Mouse (Mus musculus): ENCODE results near the gene Schip1. TPM values are rescaled to one million over a fixed set of nuclear protein-coding genes. Genes with fewer than 3 reads are reported as not detected.

The Schip1 gene
- total and polyA plus RNA-seq, 2 experiments from 2014 or later, result 108 to 157 TPM

DNA sequence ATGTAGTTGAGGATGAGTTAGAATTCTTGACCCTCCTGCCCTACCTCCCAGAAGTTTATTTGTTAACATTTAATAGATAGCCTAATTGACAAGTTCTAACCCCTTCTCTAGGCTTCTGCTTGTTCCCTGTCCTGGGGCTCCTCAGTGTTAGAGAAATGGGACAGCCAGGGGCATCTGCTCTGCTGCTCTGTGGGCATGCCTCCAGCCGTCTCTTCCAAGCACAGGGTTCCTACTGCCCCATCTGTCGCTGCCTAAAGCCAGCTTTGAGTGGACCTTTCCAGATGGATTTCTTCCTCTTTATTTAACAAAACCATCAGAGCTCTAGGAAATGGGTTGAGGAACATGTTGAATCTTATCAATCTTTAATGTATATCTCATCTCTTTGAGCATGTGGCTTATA is 357.2 kb downstream of the Schip1 start:
- Histone ChIP-seq H3K4me2 (ENCODE audit: low read depth, low read length, poor library complexity, severe bottlenecking) (no peak overlapping the region), H3K9me3 (ENCODE audit: low read length) (no peaks in the 10 kb centered on the region), H3K36me3 (ENCODE audit: insufficient read depth, low read length) (no peaks in the 10 kb centered on the region), H3K27me3 (ENCODE audit: insufficient read depth, low read length) (no peaks in the 10 kb centered on the region), H3K27ac (ENCODE audit: low read depth, low read length) (no peak overlapping the region), H3K4me1 (ENCODE audit: insufficient read depth, low read length) (no peaks in the 10 kb centered on the region), H3K9ac (replicated peaks; ENCODE audit: low read length, poor library complexity, severe bottlenecking) (no peak overlapping the region), H3K4me3 (ENCODE audit: low read depth, low read length) (no peak overlapping the region)
- no peak for ATAC-seq (ENCODE audit: low FRiP score)
- peak; percentile 60 for DNase-seq (ENCODE audit: low spot score)
- WGBS, result 92% methylated on average over 2 of the region's 2 CpGs
- no peak for TF ChIP-seq CTCF (IDR thresholded peaks at IDR 0.05)

DNA sequence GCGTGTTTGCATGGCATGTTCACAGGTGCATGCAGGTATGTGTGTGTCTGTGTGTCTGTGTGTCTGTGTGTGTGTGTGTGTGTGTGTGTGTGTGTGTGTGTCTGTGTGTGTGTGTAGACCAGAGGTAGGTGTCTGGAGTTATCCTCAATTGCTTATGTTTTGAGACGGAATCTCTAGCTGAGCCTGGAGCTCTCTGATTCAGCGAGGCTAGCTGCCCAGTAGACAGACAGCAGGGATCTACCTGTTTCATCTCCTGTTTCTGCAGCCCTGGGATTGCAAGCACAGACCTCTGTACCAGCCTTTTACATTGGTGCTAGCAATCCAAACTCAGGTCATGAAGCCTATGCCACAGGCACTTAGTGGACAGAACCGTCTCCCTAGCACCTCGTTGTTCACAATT is 363.5 kb downstream of the Schip1 start:
- Histone ChIP-seq H3K4me2 (ENCODE audit: low read depth, low read length, poor library complexity, severe bottlenecking) (no peak overlapping the region), H3K9ac (replicated peaks; ENCODE audit: low read length, poor library complexity, severe bottlenecking) (no peak overlapping the region), H3K9me3 (ENCODE audit: low read length) (no peaks in the 10 kb centered on the region), H3K4me1 (ENCODE audit: insufficient read depth, low read length) (no peaks in the 10 kb centered on the region), H3K4me3 (ENCODE audit: low read depth, low read length) (no peak overlapping the region), H3K36me3 (ENCODE audit: insufficient read depth, low read length) (no peaks in the 10 kb centered on the region), H3K27me3 (ENCODE audit: insufficient read depth, low read length) (no peaks in the 10 kb centered on the region), H3K27ac (ENCODE audit: low read depth, low read length) (no peak overlapping the region)
- ATAC-seq (ENCODE audit: low FRiP score) (no peak), DNase-seq (ENCODE audit: low spot score) (no peak)
- TF ChIP-seq CTCF (IDR thresholded peaks at IDR 0.05), result no peak
- 88% methylated on average over 5 of the region's 5 CpGs for WGBS

DNA sequence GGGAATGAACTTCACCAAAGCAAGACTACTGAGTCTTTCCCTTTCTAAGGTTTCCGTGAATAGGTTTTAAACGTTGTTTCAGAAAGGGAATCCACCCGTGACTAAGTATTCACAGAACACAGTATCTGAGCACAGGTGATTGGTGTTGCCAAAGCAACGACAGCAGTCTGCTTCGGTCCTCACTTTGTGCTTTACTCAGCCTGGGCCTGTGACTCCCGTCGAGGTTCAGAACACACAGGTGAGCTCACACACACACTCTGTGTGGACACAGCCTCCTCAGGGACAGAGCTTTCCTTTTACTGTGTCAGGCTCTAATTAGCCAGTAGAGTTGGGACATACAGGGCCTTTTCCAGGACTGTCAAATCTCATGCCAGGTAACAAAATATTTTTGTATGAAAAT is 369.8 kb downstream of the Schip1 start:
- WGBS, result 20% methylated on average over 7 of the region's 7 CpGs
- H3K36me3 ChIP-seq (ENCODE audit: insufficient read depth, low read length), result no peaks in the 10 kb centered on the region
- no peak for ATAC-seq (ENCODE audit: low FRiP score)

DNA sequence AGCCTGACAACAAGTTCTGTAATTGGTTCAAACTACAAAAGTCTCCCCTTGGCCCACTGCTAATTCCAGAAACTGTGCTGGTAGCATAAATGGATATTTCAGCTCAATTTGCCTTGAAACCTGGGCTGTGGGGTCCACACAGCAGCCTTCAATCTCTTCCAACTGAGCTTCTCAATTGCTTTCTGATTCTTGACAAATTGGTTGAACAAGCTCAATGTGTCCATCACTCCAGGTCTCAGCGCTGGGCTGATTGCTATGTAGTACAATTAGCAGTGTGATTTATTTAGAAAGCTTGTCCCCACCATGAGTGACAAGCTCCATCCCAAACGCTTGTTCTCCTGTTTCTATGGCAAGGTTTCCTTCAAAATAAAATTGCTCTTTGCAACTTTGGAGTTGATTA is 370.3 kb downstream of the Schip1 start:
- Histone ChIP-seq H3K4me3 (ENCODE audit: low read depth, low read length) (no peak overlapping the region), H3K27me3 (ENCODE audit: insufficient read depth, low read length) (no peaks in the 10 kb centered on the region), H3K27ac (ENCODE audit: low read depth, low read length) (no peak overlapping the region), H3K9ac (replicated peaks; ENCODE audit: low read length, poor library complexity, severe bottlenecking) (no peak overlapping the region), H3K4me1 (ENCODE audit: insufficient read depth, low read length) (no peaks in the 10 kb centered on the region), H3K4me2 (ENCODE audit: low read depth, low read length, poor library complexity, severe bottlenecking) (no peak overlapping the region), H3K36me3 (ENCODE audit: insufficient read depth, low read length) (no peaks in the 10 kb centered on the region), H3K9me3 (ENCODE audit: low read length) (no peaks in the 10 kb centered on the region)
- TF ChIP-seq CTCF (IDR thresholded peaks at IDR 0.05), result no peak
- no peak for ATAC-seq (ENCODE audit: low FRiP score)
- 80% methylated on average over 2 of the region's 2 CpGs for WGBS
- DNase-seq (ENCODE audit: low spot score), result no peak

More for the DNA sequence above, 369.8 kb downstream of the Schip1 start:
- Histone ChIP-seq H3K27me3 (ENCODE audit: insufficient read depth, low read length) (no peaks in the 10 kb centered on the region), H3K4me2 (ENCODE audit: low read depth, low read length, poor library complexity, severe bottlenecking) (no peak overlapping the region), H3K27ac (ENCODE audit: low read depth, low read length) (no peak overlapping the region), H3K4me1 (ENCODE audit: insufficient read depth, low read length) (no peaks in the 10 kb centered on the region), H3K9ac (replicated peaks; ENCODE audit: low read length, poor library complexity, severe bottlenecking) (no peak overlapping the region), H3K4me3 (ENCODE audit: low read depth, low read length) (no peak overlapping the region), H3K9me3 (ENCODE audit: low read length) (no peaks in the 10 kb centered on the region)
- no peak for DNase-seq (ENCODE audit: low spot score)
- TF ChIP-seq CTCF (IDR thresholded peaks at IDR 0.05), result no peak

DNA sequence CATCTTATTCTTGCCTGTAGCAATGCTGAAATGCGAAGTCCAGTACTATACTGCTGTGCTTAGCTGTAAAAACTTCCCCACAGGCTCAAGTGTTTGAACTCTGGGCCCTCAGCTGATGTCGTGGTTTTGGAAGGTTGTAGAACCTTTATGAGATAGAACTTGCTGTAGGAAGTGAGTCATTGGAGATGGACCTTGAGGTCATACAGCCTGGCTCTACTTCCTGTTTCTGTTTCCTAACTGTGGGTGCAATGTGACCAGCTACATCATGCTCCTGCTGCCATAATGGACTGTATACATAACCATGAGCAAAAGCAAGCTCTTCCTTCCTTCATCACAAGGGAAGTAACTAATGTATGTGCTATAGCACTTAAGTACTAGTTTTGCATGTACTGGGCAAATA is 383.9 kb downstream of the Schip1 start:
- no peaks in the 10 kb centered on the region for H3K9me3 ChIP-seq (ENCODE audit: low read length)
- WGBS, result 87% methylated on average over 2 of the region's 2 CpGs
- ATAC-seq (ENCODE audit: low FRiP score), result no peak
- no peak overlapping the region for H3K27ac ChIP-seq (ENCODE audit: low read depth, low read length)
- no peak for TF ChIP-seq CTCF (IDR thresholded peaks at IDR 0.05)
- H3K4me2 ChIP-seq (ENCODE audit: low read depth, low read length, poor library complexity, severe bottlenecking), result no peak overlapping the region
- H3K27me3 ChIP-seq (ENCODE audit: insufficient read depth, low read length), result no peaks in the 10 kb centered on the region
- no peak overlapping the region for H3K9ac ChIP-seq (replicated peaks; ENCODE audit: low read length, poor library complexity, severe bottlenecking)
- no peaks in the 10 kb centered on the region for H3K36me3 ChIP-seq (ENCODE audit: insufficient read depth, low read length)
- no peak for DNase-seq (ENCODE audit: low spot score)
- H3K4me1 ChIP-seq (ENCODE audit: insufficient read depth, low read length), result no peaks in the 10 kb centered on the region
- H3K4me3 ChIP-seq (ENCODE audit: low read depth, low read length), result no peak overlapping the region

DNA sequence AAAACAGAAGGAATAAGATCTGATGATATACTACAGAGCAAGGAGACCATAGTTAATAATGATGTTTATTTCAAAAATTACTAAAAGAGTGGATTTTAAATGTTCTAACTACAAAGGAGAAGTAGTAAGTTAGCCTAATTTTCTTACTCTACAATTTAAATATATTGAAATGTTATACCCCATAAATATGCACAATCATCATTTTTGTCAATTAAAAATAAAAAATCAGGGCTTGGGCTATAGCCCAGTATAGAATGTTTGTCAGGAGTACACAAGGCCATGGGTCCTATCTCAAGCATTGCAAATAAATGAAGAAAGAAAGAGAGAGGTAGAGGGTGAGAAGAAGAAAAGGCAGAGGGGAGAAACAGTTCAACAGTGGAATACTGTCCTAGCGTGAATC is 387.0 kb downstream of the Schip1 start:
- DNase-seq (ENCODE audit: low spot score) (no peak), ATAC-seq (ENCODE audit: low FRiP score) (no peak)
- H3K4me2 ChIP-seq (ENCODE audit: low read depth, low read length, poor library complexity, severe bottlenecking), result no peak overlapping the region
- H3K36me3 ChIP-seq (ENCODE audit: insufficient read depth, low read length), result no peaks in the 10 kb centered on the region
- H3K9me3 ChIP-seq (ENCODE audit: low read length), result no peaks in the 10 kb centered on the region
- H3K27me3 ChIP-seq (ENCODE audit: insufficient read depth, low read length), result no peaks in the 10 kb centered on the region
- WGBS, result 100% methylated on average over 1 of the region's 1 CpGs
- no peaks in the 10 kb centered on the region for H3K4me1 ChIP-seq (ENCODE audit: insufficient read depth, low read length)
- H3K27ac ChIP-seq (ENCODE audit: low read depth, low read length), result no peak overlapping the region
- no peak overlapping the region for H3K4me3 ChIP-seq (ENCODE audit: low read depth, low read length)
- H3K9ac ChIP-seq (replicated peaks; ENCODE audit: low read length, poor library complexity, severe bottlenecking), result no peak overlapping the region
- no peak for TF ChIP-seq CTCF (IDR thresholded peaks at IDR 0.05)
